Mouse (Mus musculus) CD4-positive, CD25-positive, alpha-beta regulatory T cell, adult 9 weeks (primary cell): ENCODE measurements around the gene Gnb5. TPM values are rescaled to one million over a fixed set of nuclear protein-coding genes. Genes with fewer than 3 reads are reported as not detected.

Source experiments
- polyA plus RNA-seq: library from polyadenylated mRNA; unstranded; fragments of 100-300 nt; shearing (Covaris generic); gene quantifications from one replicate; pipeline ENCODE4 v1.2.1, GENCODE M21; 2017

The Gnb5 gene
- polyA plus RNA-seq, result 9.6 TPM

GRCm38 (mm10) chr9:75306126-75306898 is at the start of gene Gnb5:
Gnb5 (plus strand) TSS chr9:75306288.

GRCm38 (mm10) chr9:75347458-75347857 is 41.4 kb downstream of the Gnb5 start, which contains the start of gene Bcl2l10:
Bcl2l10 (plus strand) TSS chr9:75347758.

Other genes starting within 250 kb of the Gnb5 start
- 6.0 TPM for gene Myo5a, start 235.3 kb upstream of the Gnb5 start, polyA plus RNA-seq
- gene Myo5c, start 74.3 kb upstream of the Gnb5 start, polyA plus RNA-seq, result 0.61 TPM
- not detected for gene Bcl2l10, start 41.5 kb downstream of the Gnb5 start, polyA plus RNA-seq
- gene Mapk6, start 103.7 kb downstream of the Gnb5 start, polyA plus RNA-seq, result 55.5 TPM
- gene Leo1, start 135.2 kb downstream of the Gnb5 start, polyA plus RNA-seq, result 34.0 TPM